Mouse (Mus musculus) ES-E14 (cell line): ENCODE measurements around the gene Zfp366. TPM values are rescaled to one million over a fixed set of nuclear protein-coding genes. Genes with fewer than 3 reads are reported as not detected.

Experiments used
- DNase-seq: peaks from one replicate; pipeline ENCODE4 v3.0.0-alpha.2; 2013; ENCODE audit warnings: low read depth, low spot score
- H3K27ac ChIP-seq: 2 replicates; pipeline ENCODE4 v1.5.1; 2012; ENCODE audit warnings: low read depth, mild to moderate bottlenecking, low read length, moderate library complexity, mixed read lengths; ENCODE audit not compliant: poor library complexity, insufficient read depth, severe bottlenecking
- H3K36me3 ChIP-seq: 2 replicates; pipeline ENCODE4 v1.6.1; 2012; ENCODE audit warnings: mild to moderate bottlenecking, low read length, moderate library complexity, mixed read lengths; ENCODE audit not compliant: control insufficient read depth, poor library complexity, insufficient read depth, severe bottlenecking
- H3K4me1 ChIP-seq, 2 experiments: fragments of 150-350 bp in 1 of 2; sonication (generic) in 1 of 2; 2 replicates each; pipeline ENCODE4 v1.6.1; 2012; ENCODE audit warnings: low read length in 2 of 2, mild to moderate bottlenecking in 1 of 2, mixed read lengths in 1 of 2; ENCODE audit not compliant: control insufficient read depth in 2 of 2, insufficient read depth in 2 of 2, poor library complexity in 1 of 2
- H3K4me3 ChIP-seq, 2 experiments: fragments of 150-350 bp in 1 of 2; sonication (generic) in 1 of 2; 2 replicates each; pipeline ENCODE4 v1.5.1; 2012; ENCODE audit warnings: low read length in 2 of 2, low read depth in 1 of 2, mild to moderate bottlenecking in 1 of 2, mixed read lengths in 1 of 2; ENCODE audit not compliant: insufficient read depth in 1 of 2, poor library complexity in 1 of 2, severe bottlenecking in 1 of 2
- H3K9ac ChIP-seq: 2 replicates; pipeline ENCODE4 v1.6.1; 2012; ENCODE audit warnings: low read depth, mild to moderate bottlenecking, low read length, mixed read lengths; ENCODE audit not compliant: poor library complexity, insufficient read depth, severe bottlenecking
- H3K9me3 ChIP-seq: fragments of 150-350 bp; sonication (generic); 2 replicates; pipeline ENCODE4 v1.6.1; 2012; ENCODE audit warnings: low read depth, mild to moderate bottlenecking, low read length; ENCODE audit not compliant: control insufficient read depth, insufficient read depth
- CHD2 ChIP-seq: IDR thresholded peaks from 2 replicates; pipeline ENCODE4 v1.6.1; 2014; ENCODE audit warnings: mild to moderate bottlenecking, low read depth, low read length, inconsistent platforms
- HCFC1 ChIP-seq: IDR thresholded peaks from 2 replicates; pipeline ENCODE4 v1.6.1; 2012; ENCODE audit warnings: low read length, inconsistent platforms, borderline replicate concordance; ENCODE audit not compliant: insufficient read depth
- MAFK ChIP-seq: IDR thresholded peaks from 2 replicates; pipeline ENCODE4 v1.6.1; 2014; ENCODE audit warnings: mild to moderate bottlenecking, low read depth, low read length, inconsistent platforms; ENCODE audit not compliant: insufficient read depth
- ZC3H11A ChIP-seq: IDR thresholded peaks from 2 replicates; pipeline ENCODE4 v1.6.1; 2012; ENCODE audit warnings: low read depth, mild to moderate bottlenecking, inconsistent platforms, low read length, borderline replicate concordance
- ZNF384 ChIP-seq: IDR thresholded peaks from 2 replicates; pipeline ENCODE4 v1.6.1; 2012; ENCODE audit warnings: low read depth, low read length, inconsistent platforms
- in situ Hi-C, 2 experiments: fragments of 600-800 bp; cut with MboI; formaldehyde crosslinking; loops; one replicate each; pipeline ENCODE4 v1.15.1; 2025; ENCODE audit warnings: low sequenced_read_pairs in 2 of 2, inconsistent platforms in 1 of 2; ENCODE audit not compliant: unreplicated experiment in 2 of 2
- total RNA-seq: library from RNA; depleted of rRNA; stranded (reverse); fragments of 300-350 nt; gene quantifications from 2 replicates; pipeline ENCODE4 v1.2.3, GENCODE M21; 2012

Zfp366 gene
- total RNA-seq, 1 experiment = 0.04 TPM

- Histone ChIP-seq H3K9me3 (no peaks in the 10 kb centered on the region), H3K4me3 (no peak overlapping the region), H3K4me1 (no peaks in the 10 kb centered on the region), H3K9ac (no peak overlapping the region), H3K27ac (no peak overlapping the region), H3K36me3 (no peaks in the 10 kb centered on the region)
- in situ Hi-C loops = no loop called here
- DNase-seq = no peak
- TF ChIP-seq MAFK (no peak), ZNF384 (no peak)
Observed at GRCm38 (mm10) chr13:99196314-99196713, 11.7 kb downstream of the Zfp366 start.

- TF ChIP-seq HCFC1 = no peak
- Histone ChIP-seq H3K27ac (no peak overlapping the region), H3K9ac (no peak overlapping the region), H3K4me3 (no peak overlapping the region), H3K4me1 (no peaks in the 10 kb centered on the region), H3K36me3 (no peaks in the 10 kb centered on the region), H3K9me3 (no peaks in the 10 kb centered on the region)
- in situ Hi-C loops = no loop called here
- no peak for DNase-seq
Observed at GRCm38 (mm10) chr13:99196865-99197264, 12.2 kb downstream of the Zfp366 start.

DNA sequence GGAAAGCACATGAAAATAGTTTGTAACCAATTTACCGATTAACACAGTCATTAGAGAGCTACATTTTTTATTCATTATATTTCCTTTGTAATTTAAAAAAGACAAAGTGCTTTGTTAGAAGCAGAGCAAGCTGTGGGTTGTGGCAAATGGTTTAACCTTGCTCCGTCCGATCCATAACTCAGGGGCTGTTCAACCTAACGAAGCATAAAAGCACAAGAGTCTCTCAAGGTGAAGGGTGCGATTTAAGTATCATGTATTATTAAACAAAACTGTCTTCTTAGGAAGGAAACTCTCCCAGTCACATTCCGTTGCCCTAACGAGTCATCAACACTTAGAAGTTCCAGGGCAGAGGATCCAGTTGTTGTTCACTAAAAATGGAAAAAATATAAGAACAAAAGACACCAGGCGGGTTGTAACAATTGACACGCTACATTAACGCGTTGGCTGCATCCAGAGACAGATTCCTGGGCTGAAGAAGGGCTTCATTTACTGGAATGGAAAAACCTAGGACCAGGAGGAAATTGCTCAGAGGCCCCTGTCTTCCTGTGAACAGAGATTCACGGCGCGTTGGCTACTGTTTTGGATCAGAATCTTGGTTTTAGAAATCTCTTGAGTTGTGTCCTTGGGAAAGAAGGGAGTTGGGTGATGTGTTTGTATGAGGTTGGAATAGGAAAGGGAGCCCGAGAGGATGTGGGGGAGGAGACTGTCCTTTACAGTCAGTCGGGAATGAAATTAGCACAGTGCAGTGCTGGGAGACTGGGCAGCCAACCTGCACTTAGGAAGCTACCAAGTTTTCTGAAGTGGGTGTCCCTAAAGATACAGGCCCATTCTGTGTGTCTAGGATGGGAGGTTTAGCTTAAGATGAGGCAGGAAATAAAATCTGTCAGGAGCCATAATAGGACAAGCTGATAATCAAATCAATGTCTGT is 17.3 kb downstream of the Zfp366 start:
- no peak for TF ChIP-seq ZC3H11A
- no peak for TF ChIP-seq MAFK
- no peak for TF ChIP-seq ZNF384
- no peak for TF ChIP-seq CHD2
- TF ChIP-seq HCFC1 = no peak
- Histone ChIP-seq H3K4me3 (no peak overlapping the region), H3K9ac (no peak overlapping the region), H3K36me3 (no peaks in the 10 kb centered on the region), H3K27ac (no peak overlapping the region), H3K4me1 (no peaks in the 10 kb centered on the region), H3K9me3 (no peaks in the 10 kb centered on the region)
- in situ Hi-C loops = no loop called here
- DNase-seq = no peak

DNA sequence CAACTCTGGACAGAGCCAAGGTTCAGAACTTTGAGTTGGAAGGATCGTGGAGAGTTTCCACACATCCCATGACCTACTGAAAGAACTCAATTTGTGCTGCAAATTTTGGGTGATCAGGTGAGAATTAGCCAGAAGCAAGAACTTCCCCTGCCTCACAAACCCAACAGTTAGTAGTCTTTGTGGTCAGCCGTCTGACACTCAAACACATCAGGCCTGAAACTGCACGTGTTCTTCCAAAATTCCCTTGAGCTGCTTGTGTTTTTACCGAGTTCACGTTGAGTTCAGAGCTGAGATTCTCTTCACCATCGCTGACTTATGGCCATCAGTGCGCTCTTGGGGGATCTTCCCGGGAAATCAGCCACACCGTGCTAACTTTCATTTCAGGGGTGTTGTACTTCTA is 22.6 kb downstream of the Zfp366 start:
- Histone ChIP-seq H3K27ac (no peak overlapping the region), H3K9ac (no peak overlapping the region), H3K36me3 (no peaks in the 10 kb centered on the region), H3K9me3 (no peaks in the 10 kb centered on the region), H3K4me1 (no peaks in the 10 kb centered on the region), H3K4me3 (no peak overlapping the region)
- TF ChIP-seq MAFK (no peak), ZNF384 (no peak), CHD2 (no peak), ZC3H11A (no peak), HCFC1 (no peak)
- no peak for DNase-seq
- in situ Hi-C loops = no loop called here

DNA sequence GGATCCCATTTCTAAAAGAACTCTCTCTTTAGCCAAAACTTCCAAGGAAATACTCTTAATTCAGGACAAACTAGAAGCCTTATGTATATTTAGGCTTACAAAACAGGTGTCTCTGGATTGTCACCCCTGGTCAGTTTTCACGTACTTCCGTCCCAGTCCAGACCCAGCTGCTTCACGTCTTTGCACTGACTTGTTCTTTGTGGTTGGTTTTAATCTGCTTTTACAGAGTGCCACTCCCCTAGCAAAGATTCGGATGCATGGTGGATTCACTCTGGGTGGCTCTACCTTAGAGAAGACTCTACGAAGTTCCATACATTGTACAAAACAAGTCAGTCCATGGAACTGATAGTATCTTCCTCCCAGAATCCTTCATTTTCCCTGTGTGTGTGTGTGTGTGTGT is 25.2 kb downstream of the Zfp366 start:
- in situ Hi-C loops = no loop called here
- no peaks in the 10 kb centered on the region for H3K9me3 ChIP-seq
- H3K36me3 ChIP-seq = no peaks in the 10 kb centered on the region
- TF ChIP-seq ZC3H11A = no peak
- no peak for TF ChIP-seq MAFK
- no peak for TF ChIP-seq HCFC1
- TF ChIP-seq CHD2 = no peak
- no peak for TF ChIP-seq ZNF384
- H3K4me3 ChIP-seq = no peak overlapping the region
- H3K27ac ChIP-seq = no peak overlapping the region
- H3K4me1 ChIP-seq = no peaks in the 10 kb centered on the region
- no peak overlapping the region for H3K9ac ChIP-seq
- DNase-seq = no peak
